ENCODE assay signal across 30 mouse cellular contexts in the genomic region with DNA sequence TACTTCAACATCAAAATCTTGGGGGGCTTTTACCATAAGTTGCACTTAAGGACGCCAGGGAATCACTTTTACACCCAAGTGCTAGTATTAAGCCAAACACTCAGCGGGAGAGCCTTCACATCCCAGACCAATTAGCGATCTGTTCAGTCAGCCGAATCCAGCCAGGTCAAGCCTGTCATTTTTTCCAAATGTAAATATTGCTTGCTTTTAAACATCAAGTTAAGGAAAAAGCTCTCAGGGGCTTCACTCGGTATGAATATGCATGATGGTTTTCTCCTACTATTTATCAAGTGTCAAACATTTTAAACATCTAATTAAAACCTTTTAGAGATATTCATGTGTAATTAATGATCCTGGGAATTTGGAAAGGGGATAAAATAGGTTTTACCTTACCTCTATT.
DNase-seq lines count a peak whose midpoint lies in the region; ATAC-seq and TF ChIP-seq lines count a peak whose summit lies in the region.
"Had no signal": no experiment of that assay in that cellular context is flagged by ENCODE, and none has a peak within 500 bp of the region (broad histone marks: within the 10 kb centered on the region; RNA-seq: fewer than 3 reads in every experiment).

No protein-coding gene starts in this region.

- H3K36me3 ChIP-seq in kidney, adult 2 months (ENCODE audit: control insufficient read depth, insufficient read depth, low read length) = no peaks in the 10 kb centered on the region
- H3K36me3 ChIP-seq in kidney, embryonic 14.5 days (ENCODE audit: control insufficient read depth, insufficient read depth, low read length) = no peaks in the 10 kb centered on the region
- no peaks in the 10 kb centered on the region for H3K36me3 ChIP-seq in forebrain, embryonic 14.5 days (ENCODE audit: control insufficient read depth, insufficient read depth, low read length)
- H3K36me3 ChIP-seq: embryonic facial prominence, embryonic 13.5 days; heart, embryonic 12.5 days; limb, embryonic 12.5 days; midbrain, embryonic 13.5 days had no signal

- no peaks in the 10 kb centered on the region for H3K27me3 ChIP-seq in kidney, adult 2 months (replicated peaks; ENCODE audit: control insufficient read depth, insufficient read depth, low read length)
- no peaks in the 10 kb centered on the region for H3K27me3 ChIP-seq in kidney, embryonic 14.5 days (ENCODE audit: control insufficient read depth, insufficient read depth, low read length)
- no peaks in the 10 kb centered on the region for H3K27me3 ChIP-seq in forebrain, embryonic 14.5 days (replicated peaks; ENCODE audit: control insufficient read depth, insufficient read depth, low read length)
- H3K27me3 ChIP-seq: embryonic facial prominence, embryonic 13.5 days; heart, embryonic 12.5 days; limb, embryonic 12.5 days; midbrain, embryonic 13.5 days had no signal

- no peaks in the 10 kb centered on the region for H3K9me3 ChIP-seq in kidney, embryonic 14.5 days (ENCODE audit: control insufficient read depth, low read length)
- no peaks in the 10 kb centered on the region for H3K9me3 ChIP-seq in forebrain, embryonic 14.5 days (replicated peaks; ENCODE audit: control insufficient read depth, low read length)
- H3K9me3 ChIP-seq: embryonic facial prominence, embryonic 13.5 days; limb, embryonic 12.5 days; midbrain, embryonic 13.5 days had no signal

- H3K4me3 ChIP-seq in kidney, adult 2 months (ENCODE audit: insufficient read depth, low read depth, low read length) = no peak overlapping the region
- no peak overlapping the region for H3K4me3 ChIP-seq in kidney, embryonic 14.5 days (ENCODE audit: low read length)
- H3K4me3 ChIP-seq in forebrain, embryonic 14.5 days (ENCODE audit: low read depth, low read length) = no peak overlapping the region
- H3K4me3 ChIP-seq: embryonic facial prominence, embryonic 13.5 days; erythroblast, embryonic 14.5 days; heart, embryonic 12.5 days; layer of hippocampus, adult 2 months; left cerebral cortex, adult 2 months; limb, embryonic 12.5 days; midbrain, embryonic 13.5 days had no signal

- H3K9ac ChIP-seq in kidney, embryonic 14.5 days (ENCODE audit: low read depth, low read length) = no peak overlapping the region
- H3K9ac ChIP-seq in forebrain, embryonic 14.5 days (ENCODE audit: low read length) = no peak overlapping the region
- H3K9ac ChIP-seq: embryonic facial prominence, embryonic 13.5 days; heart, embryonic 12.5 days; hindbrain, embryonic 14.5 days; limb, embryonic 12.5 days; midbrain, embryonic 13.5 days had no signal

- TF ChIP-seq CTCF in kidney, adult 2 months (conservative IDR thresholded peaks at IDR 0.05; ENCODE audit: insufficient read depth, insufficient read length, low read depth, low read length) = no peak

- no peak overlapping the region for H3K4me2 ChIP-seq in kidney, embryonic 14.5 days (replicated peaks; ENCODE audit: low read depth, low read length)
- no peak overlapping the region for H3K4me2 ChIP-seq in forebrain, embryonic 14.5 days (ENCODE audit: low read length)
- H3K4me2 ChIP-seq: embryonic facial prominence, embryonic 13.5 days; heart, embryonic 12.5 days; hindbrain, embryonic 14.5 days; limb, embryonic 12.5 days; midbrain, embryonic 13.5 days had no signal

- no peak overlapping the region for H3K27ac ChIP-seq in kidney, adult 2 months (ENCODE audit: insufficient read depth, low read depth, low read length)
- H3K27ac ChIP-seq in kidney, embryonic 14.5 days (ENCODE audit: low read depth, low read length) = no peak overlapping the region
- no peak overlapping the region for H3K27ac ChIP-seq in forebrain, embryonic 14.5 days (ENCODE audit: low read depth, low read length)
- H3K27ac ChIP-seq: embryonic facial prominence, embryonic 13.5 days; hindbrain, embryonic 14.5 days; layer of hippocampus, adult 2 months; left cerebral cortex, adult 2 months; limb, embryonic 12.5 days; macrophage; midbrain, embryonic 13.5 days; stomach, postnatal 0 days had no signal

- WGBS in kidney, adult 2 months = 33% methylated on average over 5 of the region's 5 CpGs
- WGBS in kidney, embryonic 14.5 days = 45% methylated on average over 5 of the region's 5 CpGs
- 7% methylated on average over 5 of the region's 5 CpGs for WGBS in forebrain, embryonic 14.5 days

- no peak for TF ChIP-seq POLR2A in kidney, adult 2 months (IDR thresholded peaks at IDR 0.05; ENCODE audit: low read depth, low read length)

- DNase-seq in embryo, embryonic 11 days = peak; percentile 9
- no peak for DNase-seq in embryo, embryonic 10 days (ENCODE audit: low spot score)
- DNase-seq in kidney, adult 2 months = peak; percentile 1
- peak; percentile 56 for DNase-seq in forebrain, embryonic 14.5 days (ENCODE audit: low spot score)
- DNase-seq in natural killer cell, adult 2 months (ENCODE audit: low spot score in 2 of 2) = no peak
- DNase-seq in lung, postnatal 4 days = no peak
- DNase-seq: adrenal gland, postnatal 10 days; cerebellum, adult 11-12 months; cerebellum, postnatal 25 days; gastrocnemius, postnatal 25 days; heart, adult 18-20 months; heart, postnatal 4 days; kidney, adult 11 months; kidney, postnatal 36 days; right cerebral cortex, postnatal 4 days; thymus, adult 18-20 months; thymus, postnatal 25 days had no signal

- H3K4me1 ChIP-seq in kidney, adult 2 months (ENCODE audit: control insufficient read depth, insufficient read depth, low read length) = no peaks in the 10 kb centered on the region
- H3K4me1 ChIP-seq in kidney, embryonic 14.5 days (ENCODE audit: control insufficient read depth, insufficient read depth, low read length) = no peaks in the 10 kb centered on the region
- peaks cover 5% of the 10 kb centered on the region; the same call in 1 of the 2 replicates for H3K4me1 ChIP-seq in forebrain, embryonic 14.5 days (ENCODE audit: control insufficient read depth, insufficient read depth, low read length)
- H3K4me1 ChIP-seq: embryonic facial prominence, embryonic 13.5 days; heart, embryonic 12.5 days; limb, embryonic 12.5 days had no signal

- no peak for ATAC-seq in kidney, embryonic 14.5 days (ENCODE audit: low FRiP score, low TSS enrichment)
- peak; percentile 65 for ATAC-seq in forebrain, embryonic 14.5 days
- ATAC-seq: inflammation-experienced regulatory T-cells, adult 6 months; midbrain, embryonic 13.5 days; Patski had no signal

Comparison
In these comparisons a context has a peak if more than half of its experiments do, and no peak if none do; other contexts are left out.
1. DNase-seq: peak in embryo, embryonic 11 days (single experiment), kidney, adult 2 months (single experiment) and forebrain, embryonic 14.5 days (single experiment); none in embryo, embryonic 10 days (single experiment), natural killer cell, adult 2 months (0 of 2) and lung, postnatal 4 days (0 of 2).